Mouse (Mus musculus): Measurements from ENCODE around the gene Lnx1.

GRCm38 (mm10) chr5:74632369-74633114 lies 70.2 kb downstream of the Lnx1 start:
- TF ChIP-seq POLR2A (IDR thresholded peaks at IDR 0.05; ENCODE audit: low read depth, low read length): no peak
- TF ChIP-seq CTCF (conservative IDR thresholded peaks at IDR 0.05; ENCODE audit: insufficient read depth, insufficient read length, low read depth, low read length): no peak

All from kidney, adult 2 months (tissue).